Mouse (Mus musculus) spleen, adult 18-20 months (tissue): ENCODE results near the gene Prkar2a.

Experiments
- DNase-seq, 2 experiments: peaks; one replicate each; pipeline ENCODE4 v3.0.0; 2022; ENCODE audit warnings: mixed read lengths in 2 of 2

The Prkar2a gene

DNA sequence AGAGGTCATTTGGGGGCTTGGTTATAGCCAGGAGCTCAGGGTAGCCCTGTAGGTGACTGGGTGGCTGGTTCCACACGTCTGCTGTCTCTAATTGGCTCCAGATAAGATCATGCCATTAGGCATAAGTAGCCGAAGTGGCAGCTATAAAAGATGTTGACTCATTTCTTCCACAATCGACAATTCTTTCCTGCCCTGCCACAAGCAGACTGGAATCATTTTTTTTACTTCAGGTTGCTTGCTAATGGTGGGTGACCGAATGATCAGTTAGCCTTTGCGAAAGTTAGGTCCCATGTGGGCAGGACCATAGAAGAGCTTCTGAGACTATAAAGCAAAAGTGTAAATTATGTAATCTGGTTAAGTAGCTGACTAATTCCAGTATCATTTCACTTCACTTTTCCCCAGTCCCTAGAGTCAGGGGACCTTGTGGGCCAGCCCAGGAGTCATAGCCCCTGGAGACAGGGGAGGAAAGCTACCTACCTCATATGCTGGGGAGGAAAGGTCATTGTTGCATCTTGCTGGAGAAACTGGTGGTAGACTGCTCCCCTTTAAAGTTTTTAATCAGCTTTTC, 109.5 kb downstream of the Prkar2a start:
- DNase-seq, result no peak

- no peak for DNase-seq
Measured at GRCm38 (mm10) chr9:108799564-108799963, 110.5 kb downstream of the Prkar2a start.
